Mouse (Mus musculus) ES-Bruce4 (cell line): ENCODE results near the gene Numbl. TPM values are rescaled to one million over a fixed set of nuclear protein-coding genes. Genes with fewer than 3 reads are reported as not detected.

ENCODE experiments used
- H3K27ac ChIP-seq: 2 replicates; pipeline ENCODE4 v1.5.1; 2012; ENCODE audit warnings: low read length, inconsistent platforms; ENCODE audit not compliant: insufficient read depth
- H3K27me3 ChIP-seq: 2 replicates; pipeline ENCODE4 v1.6.1; 2012; ENCODE audit warnings: mild to moderate bottlenecking, low read length, inconsistent platforms; ENCODE audit not compliant: control insufficient read depth, poor library complexity, insufficient read depth, severe bottlenecking
- H3K36me3 ChIP-seq: 2 replicates; pipeline ENCODE4 v1.6.1; 2012; ENCODE audit warnings: inconsistent platforms, mild to moderate bottlenecking, low read length, moderate library complexity; ENCODE audit not compliant: control insufficient read depth, poor library complexity, insufficient read depth, severe bottlenecking
- H3K4me1 ChIP-seq: one replicate; pipeline ENCODE4 v1.8.1; 2011; ENCODE audit warnings: low read length; ENCODE audit not compliant: control insufficient read depth, insufficient read depth
- H3K4me3 ChIP-seq: 2 replicates; pipeline ENCODE4 v1.5.1; 2011; ENCODE audit warnings: low read depth, mild to moderate bottlenecking, low read length
- H3K9ac ChIP-seq: 2 replicates; pipeline ENCODE4 v1.6.1; 2012; ENCODE audit warnings: low read depth, mild to moderate bottlenecking, inconsistent platforms; ENCODE audit not compliant: poor library complexity, severe bottlenecking
- H3K9me3 ChIP-seq: replicated peaks from 2 replicates; pipeline ENCODE4 v1.6.1; 2012; ENCODE audit warnings: mild to moderate bottlenecking, low read length, inconsistent platforms; ENCODE audit not compliant: control insufficient read depth, poor library complexity, insufficient read depth, severe bottlenecking
- CTCF ChIP-seq: IDR thresholded peaks from one replicate; pipeline ENCODE4 v1.8.1; 2011; ENCODE audit warnings: low read depth, low read length
- EP300 ChIP-seq: IDR thresholded peaks from 2 replicates; pipeline ENCODE4 v1.6.1; 2011; ENCODE audit warnings: low read depth, low read length; ENCODE audit not compliant: insufficient read depth
- POLR2A ChIP-seq: IDR thresholded peaks from one replicate; pipeline ENCODE4 v1.8.1; 2011; ENCODE audit warnings: low read length; ENCODE audit not compliant: insufficient read depth
- polyA plus RNA-seq: library from polyadenylated mRNA; stranded (reverse); fragments of >200 nt; gene quantifications from 2 replicates; pipeline ENCODE4 v1.2.4, GENCODE M21; 2011; ENCODE audit warnings: low read depth; ENCODE audit not compliant: missing spikeins, insufficient read depth, insufficient read length

Numbl gene
- polyA plus RNA-seq, 1 experiment: 32.9 TPM

DNA sequence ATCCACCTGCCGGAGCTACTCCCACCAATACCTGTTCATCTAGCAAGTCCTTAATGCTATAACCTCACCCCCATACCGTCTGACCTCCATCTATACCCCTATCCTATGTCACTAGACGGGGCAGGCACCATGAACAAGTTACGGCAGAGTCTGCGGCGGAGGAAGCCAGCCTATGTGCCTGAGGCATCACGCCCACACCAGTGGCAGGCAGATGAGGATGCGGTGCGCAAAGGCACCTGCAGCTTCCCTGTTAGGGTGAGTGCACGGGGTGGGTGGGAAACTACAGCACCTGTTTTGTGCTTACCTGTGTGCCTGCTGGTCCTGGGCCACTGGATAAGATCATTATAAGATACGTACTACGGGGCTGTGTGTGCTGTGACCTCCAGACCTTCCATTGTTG lies 6.5 kb downstream of the Numbl start:
- Histone ChIP-seq H3K27ac (no peak overlapping the region), H3K9me3 (no peaks in the 10 kb centered on the region), H3K36me3 (0 out of 2 replicates have a peak, but pooled peaks cover 4% of the 10 kb centered on the region), H3K4me3 (no peak overlapping the region), H3K27me3 (no peaks in the 10 kb centered on the region), H3K9ac (no peak overlapping the region), H3K4me1 (peaks cover 1% of the 10 kb centered on the region)
- TF ChIP-seq POLR2A: no peak
- TF ChIP-seq EP300: no peak
- no peak for TF ChIP-seq CTCF

DNA sequence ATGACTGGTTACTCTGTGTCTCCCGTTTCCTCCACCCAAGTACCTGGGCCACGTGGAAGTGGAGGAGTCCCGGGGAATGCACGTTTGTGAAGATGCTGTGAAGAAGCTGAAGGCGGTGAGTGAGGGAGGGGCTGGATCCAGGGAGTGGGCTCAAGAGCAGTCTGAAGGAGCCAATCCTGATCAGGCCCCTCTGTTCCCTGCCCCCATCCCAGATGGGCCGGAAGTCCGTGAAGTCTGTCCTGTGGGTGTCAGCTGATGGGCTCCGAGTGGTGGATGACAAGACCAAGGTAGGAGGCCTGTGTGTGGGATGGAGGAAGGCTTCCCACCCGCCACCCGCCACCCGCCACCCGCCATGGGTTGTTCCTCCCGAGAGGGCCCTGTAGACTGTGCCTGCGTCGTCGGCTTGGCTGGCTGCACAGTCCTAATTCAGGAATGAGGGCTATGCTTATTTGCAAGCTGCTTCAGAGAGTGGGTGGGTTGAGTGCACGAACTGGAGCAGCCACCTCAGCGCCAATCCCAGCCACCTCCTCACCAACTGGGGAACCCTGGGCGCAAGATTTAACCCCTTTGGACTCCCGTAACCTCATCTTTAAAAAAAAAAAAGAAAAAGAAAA lies 8.4 kb downstream of the Numbl start:
- peak overlapping the region; percentile 52 for H3K4me3 ChIP-seq
- TF ChIP-seq CTCF (no peak), EP300 (0 out of 2 replicates have a peak, but pooled peaks have one; percentile 37)
- no peaks in the 10 kb centered on the region for H3K27me3 ChIP-seq
- H3K9me3 ChIP-seq: no peaks in the 10 kb centered on the region
- no peaks in the 10 kb centered on the region for H3K4me1 ChIP-seq
- H3K9ac ChIP-seq: peak overlapping the region; percentile 0; the same call in 1 of the 2 replicates
- 0 out of 2 replicates have a peak, but pooled peaks cover 4% of the 10 kb centered on the region for H3K36me3 ChIP-seq
- no peak overlapping the region for H3K27ac ChIP-seq

DNA sequence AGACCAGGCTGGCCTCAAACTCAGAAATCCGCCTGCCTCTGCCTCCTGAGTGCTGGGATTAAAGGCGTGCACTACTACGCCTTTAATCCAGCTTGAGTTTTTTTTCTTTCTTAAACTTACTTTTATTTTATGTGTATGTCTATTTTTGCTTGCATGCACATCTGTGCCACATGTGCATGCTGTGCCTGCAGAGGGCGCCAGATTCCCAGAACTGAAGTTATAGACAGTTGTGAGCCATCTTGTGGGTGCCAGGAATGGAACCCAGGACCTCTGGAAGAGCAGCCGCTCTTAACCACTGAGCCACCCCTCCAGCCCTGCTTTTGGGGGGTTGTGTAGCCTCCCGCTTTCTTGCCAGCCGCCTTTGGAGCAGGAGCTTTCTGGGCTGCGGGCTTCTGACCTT lies 13.2 kb downstream of the Numbl start:
- H3K4me3 ChIP-seq: peak overlapping the region; percentile 57
- 0 out of 2 replicates have a peak, but pooled peaks cover 2% of the 10 kb centered on the region for H3K36me3 ChIP-seq
- peak; percentile 86 for TF ChIP-seq CTCF
- TF ChIP-seq EP300: no peak
- H3K27me3 ChIP-seq: no peaks in the 10 kb centered on the region
- H3K27ac ChIP-seq: no peak overlapping the region
- peak overlapping the region; percentile 39 for H3K9ac ChIP-seq
- no peaks in the 10 kb centered on the region for H3K9me3 ChIP-seq
- H3K4me1 ChIP-seq: no peaks in the 10 kb centered on the region

DNA sequence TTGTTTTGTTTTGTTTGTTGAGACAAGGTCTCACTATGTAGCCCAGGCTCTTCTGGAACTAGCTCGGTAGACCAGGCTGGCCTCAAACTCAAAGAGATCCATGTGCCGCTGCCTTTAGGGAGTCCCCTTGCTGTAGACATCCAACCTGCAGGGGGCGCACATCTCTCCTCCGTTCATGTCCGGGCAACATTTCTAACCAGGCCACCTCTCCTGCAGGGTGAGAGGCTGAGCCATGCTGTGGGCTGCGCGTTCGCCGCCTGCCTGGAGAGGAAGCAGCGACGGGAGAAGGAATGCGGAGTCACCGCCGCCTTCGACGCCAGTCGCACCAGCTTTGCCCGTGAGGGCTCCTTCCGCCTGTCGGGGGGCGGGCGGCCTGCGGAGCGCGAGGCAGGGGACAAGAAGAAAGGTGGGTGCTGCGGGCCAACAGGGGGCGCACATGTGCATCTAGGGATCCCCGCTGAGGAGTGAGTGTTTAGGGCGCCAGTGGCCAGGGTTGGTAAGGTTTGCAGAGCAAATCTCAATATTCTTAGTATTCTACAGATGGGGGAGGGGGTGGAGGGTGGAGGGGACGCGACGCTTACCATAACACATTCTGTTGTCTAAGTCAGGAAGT lies 15.6 kb downstream of the Numbl start:
- H3K9ac ChIP-seq: peak overlapping the region; percentile 38
- H3K27me3 ChIP-seq: no peaks in the 10 kb centered on the region
- H3K27ac ChIP-seq: peak overlapping the region; percentile 30
- peaks cover 20% of the 10 kb centered on the region for H3K36me3 ChIP-seq
- H3K9me3 ChIP-seq: no peaks in the 10 kb centered on the region
- H3K4me1 ChIP-seq: no peaks in the 10 kb centered on the region
- H3K4me3 ChIP-seq: peak overlapping the region; percentile 55
- TF ChIP-seq EP300 (peak; percentile 56), POLR2A (no peak), CTCF (peak; percentile 84)

DNA sequence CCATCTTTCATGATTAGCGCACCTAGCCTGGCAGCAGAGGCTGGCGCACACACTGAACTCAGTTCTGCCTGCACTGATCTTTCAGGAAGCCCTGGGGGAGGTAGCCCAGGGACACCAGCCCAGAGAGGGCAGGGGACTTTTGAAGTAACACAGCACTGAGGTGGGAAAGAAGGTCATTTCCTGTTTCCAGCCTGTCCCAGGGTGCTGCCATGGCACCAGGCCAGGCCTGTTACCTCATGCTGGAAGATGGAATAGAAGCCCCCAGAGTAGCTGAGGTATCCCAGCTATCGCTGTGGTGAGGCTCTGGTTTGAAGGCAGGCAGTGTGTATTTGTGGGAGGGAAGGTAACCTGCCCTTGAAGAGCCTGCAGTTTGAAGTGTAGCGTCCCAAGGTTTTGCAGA lies 16.7 kb downstream of the Numbl start:
- TF ChIP-seq CTCF (no peak), EP300 (no peak), POLR2A (no peak)
- Histone ChIP-seq H3K27ac (no peak overlapping the region), H3K9me3 (no peaks in the 10 kb centered on the region), H3K4me1 (no peaks in the 10 kb centered on the region), H3K4me3 (no peak overlapping the region), H3K27me3 (no peaks in the 10 kb centered on the region), H3K36me3 (peaks cover 23% of the 10 kb centered on the region), H3K9ac (no peak overlapping the region)

DNA sequence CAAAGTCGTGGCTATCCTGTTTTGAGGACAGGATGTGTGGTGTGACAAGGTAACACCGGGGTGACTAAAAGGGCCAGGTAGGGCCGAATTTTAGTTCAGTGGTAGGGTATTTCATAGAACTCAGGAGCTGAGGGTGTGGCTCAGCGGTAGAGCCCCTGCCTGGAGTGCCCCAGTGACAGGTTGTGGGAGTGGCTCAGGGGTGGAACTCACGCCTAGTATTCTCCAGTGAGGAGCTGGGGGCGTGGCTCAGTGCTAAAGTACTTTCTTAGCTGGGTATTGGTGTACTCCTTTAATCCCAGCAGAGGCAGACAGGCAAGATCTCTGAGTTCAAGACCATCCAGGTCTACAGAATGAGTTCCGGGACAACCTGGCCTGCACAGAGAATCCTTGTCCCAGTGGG lies 17.8 kb downstream of the Numbl start:
- Histone ChIP-seq H3K9ac (no peak overlapping the region), H3K9me3 (no peaks in the 10 kb centered on the region), H3K4me1 (no peaks in the 10 kb centered on the region), H3K27ac (no peak overlapping the region), H3K4me3 (no peak overlapping the region), H3K27me3 (no peaks in the 10 kb centered on the region), H3K36me3 (peaks cover 23% of the 10 kb centered on the region)
- no peak for TF ChIP-seq POLR2A
- TF ChIP-seq CTCF: no peak
- no peak for TF ChIP-seq EP300
